Mouse (Mus musculus) olfactory bulb, adult 2 months (tissue): Measurements from ENCODE around the gene Thada. TPM values are rescaled to one million over a fixed set of nuclear protein-coding genes. Genes with fewer than 3 reads are reported as not detected.

Experiments
- H3K27ac ChIP-seq: fragments of 200-500 bp; 2 replicates; pipeline ENCODE4 v1.5.1; 2012; ENCODE audit warnings: low read depth, low read length; ENCODE audit not compliant: insufficient read depth
- H3K4me1 ChIP-seq: fragments of 200-500 bp; 2 replicates; pipeline ENCODE4 v1.6.1; 2012; ENCODE audit warnings: low read length; ENCODE audit not compliant: control insufficient read depth, insufficient read depth
- H3K4me3 ChIP-seq: fragments of 200-500 bp; 2 replicates; pipeline ENCODE4 v1.5.1; 2012; ENCODE audit warnings: mild to moderate bottlenecking, low read depth, low read length, moderate library complexity; ENCODE audit not compliant: insufficient read depth
- CTCF ChIP-seq: fragments of 200-500 bp; IDR thresholded peaks from 2 replicates; pipeline ENCODE4 v1.5.1; 2012; ENCODE audit warnings: low read depth, mild to moderate bottlenecking, low read length, moderate library complexity; ENCODE audit not compliant: insufficient read depth
- POLR2A ChIP-seq: fragments of 200-500 bp; IDR thresholded peaks from 2 replicates; pipeline ENCODE4 v1.6.1; 2012; ENCODE audit warnings: mild to moderate bottlenecking, low read depth, low read length, moderate library complexity; ENCODE audit not compliant: insufficient read depth
- WGBS: fragments of 180-500 bp; shearing (Covaris S2); methylation state at CpG from one replicate; pipeline ENCODE4 v1.1.7; 2018; 5-methylcytosine and 5-hydroxymethylcytosine counted together
- polyA plus RNA-seq: library from polyadenylated mRNA; stranded (reverse); fragments of >200 nt; gene quantifications from 2 replicates; pipeline ENCODE4 v1.2.4, GENCODE M21; 2012; ENCODE audit warnings: low replicate concordance; ENCODE audit not compliant: missing spikeins, insufficient read depth, insufficient read length

Thada gene
- polyA plus RNA-seq, 1 experiment: not detected

- Histone ChIP-seq H3K27ac (no peak overlapping the region), H3K4me1 (peaks cover 11% of the 10 kb centered on the region), H3K4me3 (no peak overlapping the region)
- TF ChIP-seq CTCF (no peak), POLR2A (no peak)
- WGBS: 88% methylated on average over 5 of the region's 5 CpGs
Measured at GRCm38 (mm10) chr17:84278193-84278953, 187.6 kb downstream of the Thada start.

- WGBS: 69% methylated on average over 3 of the region's 3 CpGs
- TF ChIP-seq CTCF (no peak), POLR2A (no peak)
- Histone ChIP-seq H3K4me3 (no peak overlapping the region), H3K27ac (peak overlapping the region; percentile 83), H3K4me1 (peaks cover 17% of the 10 kb centered on the region)
Measured at GRCm38 (mm10) chr17:84274999-84275398, 191.0 kb downstream of the Thada start.

DNA sequence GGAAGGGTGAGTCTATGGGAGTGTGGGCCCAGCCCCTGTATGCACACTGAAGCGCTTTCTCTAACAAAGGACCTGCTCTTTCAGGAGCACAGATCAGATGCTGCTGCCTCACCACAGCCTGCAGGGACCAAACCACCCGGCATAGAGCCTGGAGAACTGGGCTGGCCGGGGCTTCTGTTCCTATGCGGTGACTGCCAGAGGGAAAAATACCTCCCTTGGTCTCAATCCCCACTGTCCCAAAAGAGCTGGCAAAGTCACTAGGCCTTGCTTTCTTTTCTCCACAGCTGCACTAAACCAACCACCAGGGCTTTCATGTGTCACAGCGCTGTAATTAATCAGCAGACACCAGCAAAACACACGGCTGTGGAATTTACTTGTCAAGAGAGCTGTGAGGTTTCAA is 191.8 kb downstream of the Thada start:
- peak overlapping the region; percentile 83 for H3K27ac ChIP-seq

GRCm38 (mm10) chr17:84272557-84273261 is 193.3 kb downstream of the Thada start:
- Histone ChIP-seq H3K27ac (no peak overlapping the region), H3K4me1 (peaks cover 17% of the 10 kb centered on the region), H3K4me3 (no peak overlapping the region)
- WGBS: 61% methylated on average over 5 of the region's 5 CpGs
- TF ChIP-seq CTCF: no peak

More for the DNA sequence above, 191.8 kb downstream of the Thada start:
- Histone ChIP-seq H3K4me1 (peaks cover 17% of the 10 kb centered on the region), H3K4me3 (no peak overlapping the region)
- WGBS: 24% methylated on average over 6 of the region's 6 CpGs
- TF ChIP-seq POLR2A (no peak), CTCF (no peak)

GRCm38 (mm10) chr17:84271566-84272202 is 194.3 kb downstream of the Thada start:
- Histone ChIP-seq H3K4me1 (peaks cover 17% of the 10 kb centered on the region), H3K27ac (no peak overlapping the region), H3K4me3 (no peak overlapping the region)
- TF ChIP-seq CTCF (no peak), POLR2A (no peak)
- WGBS: 98% methylated on average over 6 of the region's 6 CpGs

GRCm38 (mm10) chr17:84269722-84270121 is 196.3 kb downstream of the Thada start:
- TF ChIP-seq CTCF (no peak), POLR2A (no peak)
- no peak overlapping the region for H3K27ac ChIP-seq
- 83% methylated on average over 5 of the region's 5 CpGs for WGBS
- peaks cover 10% of the 10 kb centered on the region for H3K4me1 ChIP-seq
- H3K4me3 ChIP-seq: no peak overlapping the region

- TF ChIP-seq CTCF: no peak
- no peak for TF ChIP-seq POLR2A
- WGBS: 84% methylated on average over 3 of the region's 3 CpGs
- Histone ChIP-seq H3K27ac (no peak overlapping the region), H3K4me3 (no peak overlapping the region), H3K4me1 (peaks cover 10% of the 10 kb centered on the region)
Measured at GRCm38 (mm10) chr17:84268450-84268849, 197.6 kb downstream of the Thada start.

DNA sequence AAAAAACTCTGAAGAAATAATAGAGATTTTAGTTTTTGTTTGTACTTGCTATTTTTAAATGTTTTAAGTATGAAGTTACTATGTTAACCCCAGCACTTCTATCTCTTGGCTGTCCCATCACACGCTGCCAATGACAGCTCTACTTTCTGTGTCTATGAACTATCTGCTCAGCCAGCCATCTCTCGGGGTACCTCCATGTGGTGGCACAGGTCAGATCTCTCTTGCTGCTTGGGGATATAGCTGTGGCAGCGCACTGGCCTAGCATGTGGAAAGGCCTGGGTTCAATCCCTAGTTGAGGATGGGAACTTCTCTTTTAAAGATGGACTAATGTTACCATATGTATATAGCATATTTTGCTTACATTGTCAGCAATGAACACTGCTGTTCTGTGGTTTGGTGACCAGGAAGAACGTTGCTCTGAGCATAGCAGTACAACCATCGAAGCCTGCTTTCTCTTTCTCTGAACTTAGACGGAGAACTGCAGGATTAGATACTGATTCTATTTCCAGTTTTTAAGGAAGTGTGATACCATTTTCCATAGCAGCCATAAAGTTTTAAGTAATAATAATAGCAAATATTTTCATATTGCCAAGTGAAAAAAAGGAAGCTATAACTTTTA is 198.4 kb downstream of the Thada start:
- Histone ChIP-seq H3K4me1 (peaks cover 7% of the 10 kb centered on the region), H3K27ac (no peak overlapping the region), H3K4me3 (no peak overlapping the region)
- no peak for TF ChIP-seq CTCF
- TF ChIP-seq POLR2A: no peak
- WGBS: 94% methylated on average over 6 of the region's 6 CpGs

GRCm38 (mm10) chr17:84266161-84266948 is 199.7 kb downstream of the Thada start:
- H3K27ac ChIP-seq: no peak overlapping the region
- peaks cover 9% of the 10 kb centered on the region for H3K4me1 ChIP-seq
- TF ChIP-seq POLR2A (no peak), CTCF (no peak)
- WGBS: 83% methylated on average over 3 of the region's 3 CpGs
- no peak overlapping the region for H3K4me3 ChIP-seq
